Mouse (Mus musculus) thymus, adult 2 months (tissue): Measurements from ENCODE around the gene Dntt. TPM values are rescaled to one million over a fixed set of nuclear protein-coding genes. Genes with fewer than 3 reads are reported as not detected.

ENCODE experiments used
- DNase-seq: peaks from one replicate; pipeline ENCODE4 v3.0.0; 2021
- H3K27ac ChIP-seq: fragments of 200-500 bp; 2 replicates; pipeline ENCODE4 v1.5.1; 2012; ENCODE audit warnings: low read length, control low read depth; ENCODE audit not compliant: control insufficient read depth, insufficient read depth
- H3K27me3 ChIP-seq: fragments of 200-500 bp; 2 replicates; pipeline ENCODE4 v1.6.1; 2012; ENCODE audit warnings: mild to moderate bottlenecking, low read length, moderate library complexity, mixed read lengths; ENCODE audit not compliant: control insufficient read depth, insufficient read depth
- H3K36me3 ChIP-seq: fragments of 200-500 bp; 2 replicates; pipeline ENCODE4 v1.6.1; 2012; ENCODE audit warnings: mild to moderate bottlenecking, low read length, moderate library complexity; ENCODE audit not compliant: control insufficient read depth, insufficient read depth
- H3K4me1 ChIP-seq: fragments of 200-500 bp; replicated peaks from 2 replicates; pipeline ENCODE4 v1.6.1; 2012; ENCODE audit warnings: low read length; ENCODE audit not compliant: control insufficient read depth, insufficient read depth
- H3K4me3 ChIP-seq: fragments of 200-500 bp; 2 replicates; pipeline ENCODE4 v1.5.1; 2012; ENCODE audit warnings: mild to moderate bottlenecking, low read length, control low read depth, moderate library complexity; ENCODE audit not compliant: control insufficient read depth, insufficient read depth
- CTCF ChIP-seq: fragments of 200-500 bp; IDR thresholded peaks from 2 replicates; pipeline ENCODE4 v1.5.1; 2012; ENCODE audit warnings: mild to moderate bottlenecking, control low read depth, low read length, moderate library complexity, borderline replicate concordance; ENCODE audit not compliant: control insufficient read depth, poor library complexity, insufficient read depth; ENCODE audit errors: extremely low read depth
- POLR2A ChIP-seq: fragments of 200-500 bp; IDR thresholded peaks from 2 replicates; pipeline ENCODE4 v1.6.1; 2012; ENCODE audit warnings: mild to moderate bottlenecking, low read length, control low read depth, moderate library complexity; ENCODE audit not compliant: control insufficient read depth, poor library complexity, insufficient read depth; ENCODE audit errors: extremely low read depth
- WGBS: fragments of 180-500 bp; shearing (Covaris S2); methylation state at CpG from one replicate; pipeline ENCODE4 v1.1.7; 2018; 5-methylcytosine and 5-hydroxymethylcytosine counted together
- polyA plus RNA-seq: library from polyadenylated mRNA; depleted of rRNA; stranded (reverse); fragments of >200 nt; gene quantifications from 2 replicates; pipeline ENCODE4 v1.2.3, GENCODE M21; 2012

Dntt gene
- polyA plus RNA-seq, 1 experiment: 401 TPM

GRCm38 (mm10) chr19:41089833-41090232, 60.8 kb downstream of the Dntt start:
- DNase-seq: peak; percentile 58
- H3K36me3 ChIP-seq: no peaks in the 10 kb centered on the region
- H3K4me1 ChIP-seq: peaks cover 9% of the 10 kb centered on the region
- no peak overlapping the region for H3K4me3 ChIP-seq
- TF ChIP-seq CTCF (no peak), POLR2A (no peak)
- 11% methylated on average over 5 of the region's 5 CpGs for WGBS
- no peak overlapping the region for H3K27ac ChIP-seq
- H3K27me3 ChIP-seq: no peaks in the 10 kb centered on the region

- TF ChIP-seq POLR2A: no peak
- no peaks in the 10 kb centered on the region for H3K27me3 ChIP-seq
- WGBS: 33% methylated on average over 2 of the region's 2 CpGs
- no peak overlapping the region for H3K27ac ChIP-seq
- no peak for DNase-seq
- no peaks in the 10 kb centered on the region for H3K36me3 ChIP-seq
- no peak overlapping the region for H3K4me3 ChIP-seq
- H3K4me1 ChIP-seq: peaks cover 9% of the 10 kb centered on the region
Observed at GRCm38 (mm10) chr19:41091901-41092300, 62.8 kb downstream of the Dntt start.

GRCm38 (mm10) chr19:41097038-41097437, 68.0 kb downstream of the Dntt start:
- no peaks in the 10 kb centered on the region for H3K36me3 ChIP-seq
- H3K27ac ChIP-seq: no peak overlapping the region
- 80% methylated on average over 4 of the region's 4 CpGs for WGBS
- no peak overlapping the region for H3K4me3 ChIP-seq
- no peaks in the 10 kb centered on the region for H3K27me3 ChIP-seq
- TF ChIP-seq CTCF (no peak), POLR2A (no peak)
- no peak for DNase-seq
- H3K4me1 ChIP-seq: peaks cover 5% of the 10 kb centered on the region; the same call in 1 of the 2 replicates

GRCm38 (mm10) chr19:41100863-41101262, 71.8 kb downstream of the Dntt start:
- 95% methylated on average over 7 of the region's 7 CpGs for WGBS
- H3K36me3 ChIP-seq: no peaks in the 10 kb centered on the region
- TF ChIP-seq POLR2A (no peak), CTCF (no peak)

GRCm38 (mm10) chr19:41101390-41101789, 72.3 kb downstream of the Dntt start:
- peaks cover 5% of the 10 kb centered on the region; the same call in 1 of the 2 replicates for H3K4me1 ChIP-seq
- H3K27ac ChIP-seq: no peak overlapping the region
- no peak for DNase-seq
- no peak for TF ChIP-seq CTCF
- no peak for TF ChIP-seq POLR2A
- H3K4me3 ChIP-seq: no peak overlapping the region
- H3K36me3 ChIP-seq: no peaks in the 10 kb centered on the region
- 68% methylated on average over 8 of the region's 8 CpGs for WGBS
- H3K27me3 ChIP-seq: no peaks in the 10 kb centered on the region

More at GRCm38 (mm10) chr19:41100863-41101262, 71.8 kb downstream of the Dntt start:
- no peak overlapping the region for H3K27ac ChIP-seq
- H3K27me3 ChIP-seq: no peaks in the 10 kb centered on the region
- peaks cover 5% of the 10 kb centered on the region; the same call in 1 of the 2 replicates for H3K4me1 ChIP-seq
- no peak overlapping the region for H3K4me3 ChIP-seq
- no peak for DNase-seq

- Histone ChIP-seq H3K27ac (no peak overlapping the region), H3K4me1 (no peaks in the 10 kb centered on the region), H3K36me3 (no peaks in the 10 kb centered on the region), H3K4me3 (no peak overlapping the region), H3K27me3 (no peaks in the 10 kb centered on the region)
- no peak for DNase-seq
- TF ChIP-seq POLR2A (no peak), CTCF (no peak)
- 59% methylated on average over 8 of the region's 8 CpGs for WGBS
Observed at GRCm38 (mm10) chr19:41104922-41105321, 75.8 kb downstream of the Dntt start.

- H3K36me3 ChIP-seq: no peaks in the 10 kb centered on the region
- no peak for TF ChIP-seq CTCF
- TF ChIP-seq POLR2A: no peak
- H3K4me1 ChIP-seq: no peaks in the 10 kb centered on the region
- H3K4me3 ChIP-seq: no peak overlapping the region
- WGBS: 67% methylated on average over 8 of the region's 8 CpGs
- no peak for DNase-seq
- no peak overlapping the region for H3K27ac ChIP-seq
- no peaks in the 10 kb centered on the region for H3K27me3 ChIP-seq
Observed at GRCm38 (mm10) chr19:41107530-41107929, 78.5 kb downstream of the Dntt start.
